Mouse (Mus musculus) sigmoid colon, adult 10 weeks (tissue): Measurements from ENCODE around the gene Mr1. TPM values are rescaled to one million over a fixed set of nuclear protein-coding genes. Genes with fewer than 3 reads are reported as not detected.

Source experiments
- polyA plus RNA-seq: library from polyadenylated mRNA; stranded (reverse); fragments of 350-450 nt; fragmentation: Illumina TruSeq; extraction: RNeasy Lipid Tissue Mini Kit (QIAGEN cat#74804); gene quantifications from one replicate; pipeline ENCODE4 v1.2.3, GENCODE M21; 2014; ENCODE audit warnings: low read depth, low replicate concordance

The Mr1 gene
- polyA plus RNA-seq = 19.7 TPM

DNA sequence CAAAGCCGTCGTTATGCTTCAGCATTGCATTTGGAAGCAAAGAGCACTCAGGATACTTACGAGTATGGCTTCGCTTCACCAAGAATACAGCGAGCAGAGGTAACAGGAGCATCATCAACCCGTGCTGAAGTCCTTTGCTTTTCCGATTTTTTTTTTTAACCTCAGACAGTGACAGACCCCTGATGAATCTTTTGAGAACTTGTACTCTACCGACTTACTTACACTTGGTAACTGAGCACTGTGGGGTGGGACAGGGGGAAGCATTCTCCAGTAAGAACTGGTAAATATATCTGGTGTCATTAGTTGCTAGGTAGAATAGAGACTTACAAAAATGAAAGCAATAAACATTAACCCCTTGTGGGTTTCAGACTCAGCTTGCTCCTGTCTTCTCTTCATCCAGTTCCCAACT lies at the start of gene Mr1:
Gene Mr1, minus strand, starts transcription at position 243 of the 409 bp plus-strand sequence.

DNA sequence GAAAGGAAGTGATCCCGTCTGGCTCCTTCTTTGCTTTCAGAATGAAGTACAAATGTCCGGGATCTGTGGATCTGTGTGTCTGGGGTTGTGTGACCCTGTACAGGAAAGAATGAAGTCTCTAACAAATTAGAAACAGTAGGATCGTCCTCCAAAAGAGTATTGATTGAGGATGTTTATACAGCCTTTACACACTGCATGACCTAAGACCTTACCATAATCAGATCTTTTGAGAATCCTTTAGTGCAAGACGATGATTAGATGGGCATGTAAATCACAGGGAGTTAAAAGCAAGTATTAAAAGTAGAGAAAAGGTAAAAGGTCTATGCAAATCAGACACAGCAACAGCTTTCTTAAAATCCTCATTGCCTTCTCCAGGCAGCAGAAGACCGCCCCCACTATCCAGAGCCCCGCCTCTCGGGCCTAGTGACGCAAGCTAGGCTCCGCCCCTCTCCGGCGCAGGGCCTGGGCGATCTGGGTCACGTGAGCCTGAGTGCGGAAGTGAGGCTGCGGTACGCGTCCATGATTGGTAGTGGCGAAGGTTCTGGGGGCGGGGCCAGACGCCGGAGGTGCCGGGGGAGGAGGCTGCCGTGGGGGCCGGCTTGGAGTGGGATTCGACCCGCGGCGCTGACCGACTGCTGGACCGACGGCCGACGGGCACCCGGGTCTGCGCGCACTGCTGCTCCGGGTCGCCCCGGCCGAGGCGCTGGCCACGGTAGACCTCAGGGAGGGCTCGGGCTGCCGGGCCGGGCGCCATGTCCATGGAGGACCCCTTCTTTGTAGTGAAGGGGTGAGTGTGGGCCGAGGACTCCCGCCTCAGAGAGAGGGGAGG lies 11.7 kb upstream of the Mr1 start, which contains the start of gene Stx6:
Gene Stx6, plus strand, starts transcription at position 575 of the 829 bp plus-strand sequence.

DNA sequence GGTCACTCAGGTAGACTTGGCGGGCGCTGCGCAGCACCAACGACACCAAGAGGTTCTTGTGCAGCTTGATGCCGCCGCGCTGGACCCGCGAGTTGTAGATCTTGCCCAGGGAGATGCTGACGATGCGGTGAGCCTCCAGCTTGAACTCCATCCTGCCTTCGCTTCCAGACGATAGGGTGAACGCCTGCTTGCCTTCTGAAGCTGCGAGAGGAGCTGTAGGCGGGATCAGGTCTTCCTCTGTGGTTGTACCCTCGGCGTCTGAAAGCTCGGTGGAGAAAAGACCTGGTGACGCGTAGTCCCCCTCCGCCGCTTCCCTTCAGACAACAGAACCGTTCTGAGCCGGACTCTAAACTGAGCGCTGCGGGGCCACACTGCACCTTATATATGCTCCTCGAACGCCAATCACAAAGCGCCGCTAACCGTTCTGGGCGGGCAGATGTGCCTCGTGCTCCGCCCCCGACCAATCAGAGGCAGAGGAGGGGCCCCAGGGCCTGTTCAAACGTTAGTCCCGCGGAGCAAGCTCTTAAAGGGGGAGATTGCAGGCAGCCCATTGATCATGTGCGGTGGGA lies 47.2 kb downstream of the Mr1 start, which contains the start of gene Ier5:
Gene Ier5, minus strand, starts transcription at position 357 of the 569 bp plus-strand sequence.

Other genes starting within 250 kb of the Mr1 start
- 26.7 TPM for gene Ier5, start 47.2 kb downstream of the Mr1 start, polyA plus RNA-seq
- 11.0 TPM for gene Stx6, start 11.9 kb upstream of the Mr1 start, polyA plus RNA-seq
- 1.1 TPM for gene BC034090, start 97.6 kb upstream of the Mr1 start, polyA plus RNA-seq